Comparison of ENCODE assay signal across 8 mouse cellular contexts in the genomic region with DNA sequence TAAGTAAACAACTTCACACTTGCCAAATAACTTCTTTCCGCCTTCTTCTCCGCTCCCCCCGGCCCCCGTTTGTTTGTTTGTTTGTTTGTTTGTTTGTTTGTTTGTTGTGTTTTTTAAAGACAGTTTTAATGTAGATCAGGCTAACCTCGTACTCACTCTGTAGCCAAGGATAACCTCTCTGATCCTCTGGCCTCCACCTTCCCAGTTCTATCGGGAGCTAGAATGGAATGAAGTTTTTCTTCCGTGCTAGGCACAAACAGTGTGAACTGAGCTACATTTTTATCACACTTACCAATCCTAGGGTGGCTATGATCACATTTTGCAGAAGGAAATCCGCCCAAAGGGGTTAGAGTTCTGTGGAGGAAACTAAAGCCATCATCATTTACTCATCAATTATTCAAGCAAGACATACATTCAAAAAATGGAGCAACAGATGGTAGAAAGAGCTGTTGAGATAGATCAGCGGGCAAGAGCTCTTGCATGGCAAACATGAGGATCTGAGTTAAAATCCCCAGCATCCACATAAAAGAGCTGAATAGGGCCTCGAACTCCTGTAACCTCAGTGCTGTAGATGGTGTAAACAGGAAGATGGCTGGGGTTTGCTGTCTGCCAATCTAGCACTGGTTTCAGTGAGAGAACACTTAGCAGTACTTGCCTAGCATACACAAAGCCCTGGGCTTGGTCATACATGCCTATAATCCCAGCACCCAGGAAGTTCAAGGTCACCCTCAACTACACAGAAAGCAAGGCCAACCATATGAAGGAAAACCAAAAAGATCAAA. TPM values are rescaled to one million over a fixed set of nuclear protein-coding genes. Genes with fewer than 3 reads are reported as not detected.
DNase-seq lines count a peak whose midpoint lies in the region; ATAC-seq lines count a peak whose summit lies in the region.

No protein-coding gene starts in this region.

- DNase-seq in heart, postnatal 36 days, result no peak
- DNase-seq in NIH3T3 (ENCODE audit: low read depth), result peak; percentile 10
- no peak for DNase-seq in midbrain, embryonic 10.5 days (ENCODE audit: low spot score)
- no peak for DNase-seq in adrenal gland, adult 8-10 months
- DNase-seq in left cerebral cortex, postnatal 36 days (ENCODE audit: low spot score in 2 of 2), result no peak
- no peak for DNase-seq in layer of hippocampus, adult 9-10 months (ENCODE audit: low spot score)

- 50% methylated on average over 10 of the region's 10 CpGs for WGBS in heart, embryonic 11.5 days (ENCODE audit: insufficient replicate concordance)
- 45% methylated on average over 10 of the region's 10 CpGs for WGBS in heart, embryonic 16.5 days
- WGBS in midbrain, embryonic 10.5 days, result 50% methylated on average over 10 of the region's 10 CpGs

- H3K36me3 ChIP-seq in heart, embryonic 11.5 days (ENCODE audit: control insufficient read depth, insufficient read depth, low read length), result no peaks in the 10 kb centered on the region
- H3K36me3 ChIP-seq in heart, embryonic 16.5 days (ENCODE audit: control insufficient read depth, insufficient read depth), result no peaks in the 10 kb centered on the region
- H3K36me3 ChIP-seq in midbrain, embryonic 10.5 days, result 0 out of 2 replicates have a peak, but pooled peaks cover 3% of the 10 kb centered on the region

- H3K9ac ChIP-seq in heart, embryonic 11.5 days (ENCODE audit: low read depth, low read length), result no peak overlapping the region
- no peak overlapping the region; the same call in 1 of the 2 replicates for H3K9ac ChIP-seq in heart, embryonic 16.5 days (ENCODE audit: low read length)

- H3K4me3 ChIP-seq in heart, embryonic 11.5 days (ENCODE audit: low read depth, low read length), result peak overlapping the region; percentile 61
- H3K4me3 ChIP-seq in heart, embryonic 16.5 days (ENCODE audit: low read length), result peak overlapping the region; percentile 91
- H3K4me3 ChIP-seq in midbrain, embryonic 10.5 days, result peak overlapping the region; percentile 88

- no peaks in the 10 kb centered on the region for H3K27me3 ChIP-seq in heart, embryonic 11.5 days (ENCODE audit: control insufficient read depth, insufficient read depth, low read length)
- H3K27me3 ChIP-seq in heart, embryonic 16.5 days (ENCODE audit: control insufficient read depth, insufficient read depth, low read length), result no peaks in the 10 kb centered on the region
- H3K27me3 ChIP-seq in midbrain, embryonic 10.5 days (ENCODE audit: low read depth, poor library complexity, severe bottlenecking), result no peaks in the 10 kb centered on the region

- no peaks in the 10 kb centered on the region for H3K9me3 ChIP-seq in heart, embryonic 11.5 days (replicated peaks; ENCODE audit: control insufficient read depth, low read length)
- H3K9me3 ChIP-seq in heart, embryonic 16.5 days (replicated peaks; ENCODE audit: control insufficient read depth, low read length), result no peaks in the 10 kb centered on the region
- H3K9me3 ChIP-seq in midbrain, embryonic 10.5 days (replicated peaks), result no peaks in the 10 kb centered on the region

- intact Hi-C loops in heart, postnatal 36 days (cut with DNase I), result loop anchor here (2.0 kb wide), 1 partner anchor 34 kb away; no protein-coding TSS in a partner anchor
- intact Hi-C loops in left cerebral cortex, postnatal 36 days (cut with DNase I), result loop anchor here (2.0 kb wide), 1 partner anchor 38 kb away; no protein-coding TSS in a partner anchor

- H3K27ac ChIP-seq in heart, embryonic 11.5 days (ENCODE audit: low read depth, low read length), result no peak overlapping the region
- peak overlapping the region; percentile 18; the same call in 1 of the 2 replicates for H3K27ac ChIP-seq in heart, embryonic 16.5 days (ENCODE audit: low read length)
- peak overlapping the region; percentile 90 for H3K27ac ChIP-seq in midbrain, embryonic 10.5 days (replicated peaks)

- H3K4me2 ChIP-seq in heart, embryonic 11.5 days, result peak overlapping the region; percentile 37; the same call in 1 of the 2 replicates
- peak overlapping the region; percentile 87 for H3K4me2 ChIP-seq in heart, embryonic 16.5 days (ENCODE audit: low read depth, low read length)

- no peaks in the 10 kb centered on the region for H3K4me1 ChIP-seq in heart, embryonic 11.5 days (ENCODE audit: control insufficient read depth, insufficient read depth, low read length)
- H3K4me1 ChIP-seq in heart, embryonic 16.5 days (ENCODE audit: control insufficient read depth, insufficient read depth, low read length), result 0 out of 2 replicates have a peak, but pooled peaks cover 2% of the 10 kb centered on the region
- peaks cover 6% of the 10 kb centered on the region for H3K4me1 ChIP-seq in midbrain, embryonic 10.5 days

- no peak for ATAC-seq in heart, embryonic 11.5 days (replicated peaks; ENCODE audit: insufficient number of reproducible peaks, low FRiP score, low TSS enrichment)
- no peak for ATAC-seq in heart, embryonic 16.5 days (replicated peaks; ENCODE audit: extremely low read depth, insufficient read depth, low FRiP score)

RNA-seq across cellular contexts. Expression of a gene that starts 0.7 kb away (rescaled TPM):
- polyA plus RNA-seq in heart, embryonic 11.5 days (2014; fragmentation: Nextera tagmentation; extraction: Ambion mirVana), result 73.6 and 83.2 TPM in 2 replicates
- 100 to 1,000 TPM; 141 to 157 TPM for total RNA-seq in heart, postnatal 36 days (2021)
- 96.0 and 100 TPM in 2 replicates for polyA plus RNA-seq in heart, embryonic 16.5 days (2015; fragmentation: Nextera tagmentation; extraction: Ambion mirVana)
- 35.5 and 39.5 TPM in 2 replicates for polyA plus RNA-seq in midbrain, embryonic 10.5 days (2016; fragmentation: Nextera tagmentation; extraction: Ambion mirVana)
- total RNA-seq in adrenal gland, adult 8-10 months (2022), result 100 to 1,000 TPM in 3 of 4 experiments, 10 to 100 TPM in 1; 96.1 to 125 (median 112) TPM
- 10 to 100 TPM; 90.2 to 97.0 TPM for total RNA-seq in left cerebral cortex, postnatal 36 days (2021)

RNA-seq across cellular contexts. Expression of a gene that starts 32.5 kb away (rescaled TPM):
- 278 and 323 TPM in 2 replicates for polyA plus RNA-seq in heart, embryonic 11.5 days (2014; fragmentation: Nextera tagmentation; extraction: Ambion mirVana)
- total RNA-seq in heart, postnatal 36 days (2021), result 10 to 100 TPM; 82.5 to 83.7 TPM
- 192 and 225 TPM in 2 replicates for polyA plus RNA-seq in heart, embryonic 16.5 days (2015; fragmentation: Nextera tagmentation; extraction: Ambion mirVana)
- polyA plus RNA-seq in midbrain, embryonic 10.5 days (2016; fragmentation: Nextera tagmentation; extraction: Ambion mirVana), result 511 and 521 TPM in 2 replicates
- 100 to 1,000 TPM; 130 to 158 (median 141) TPM for total RNA-seq in adrenal gland, adult 8-10 months (2022)
- total RNA-seq in left cerebral cortex, postnatal 36 days (2021), result 100 to 1,000 TPM; 102 to 150 TPM

RNA-seq across cellular contexts. Expression of a gene that starts 41.2 kb away (rescaled TPM):
- 254 and 285 TPM in 2 replicates for polyA plus RNA-seq in heart, embryonic 11.5 days (2014; fragmentation: Nextera tagmentation; extraction: Ambion mirVana)
- total RNA-seq in heart, postnatal 36 days (2021), result 100 to 1,000 TPM; 269 to 304 TPM
- 278 and 304 TPM in 2 replicates for polyA plus RNA-seq in heart, embryonic 16.5 days (2015; fragmentation: Nextera tagmentation; extraction: Ambion mirVana)
- 363 and 422 TPM in 2 replicates for polyA plus RNA-seq in midbrain, embryonic 10.5 days (2016; fragmentation: Nextera tagmentation; extraction: Ambion mirVana)
- 100 to 1,000 TPM; 251 to 297 (median 270) TPM for total RNA-seq in adrenal gland, adult 8-10 months (2022)
- 100 to 1,000 TPM; 328 to 372 TPM for total RNA-seq in left cerebral cortex, postnatal 36 days (2021)
